Comparison of ENCODE assay signal across 16 mouse cellular contexts in genomic region chr2:6939143-6939542, GRCm38 (mm10).
"Had no signal": no experiment of that assay in that cellular context is flagged by ENCODE, and none has a peak within 500 bp of the region (broad histone marks: within the 10 kb centered on the region; RNA-seq: fewer than 3 reads in every experiment).

No protein-coding gene starts in this region.

- H3K27me3 ChIP-seq: neural tube, embryonic 13.5 days; neural tube, embryonic 15.5 days; stomach, embryonic 15.5 days had no signal

- H3K27ac ChIP-seq: midbrain, embryonic 10.5 days; midbrain, embryonic 12.5 days; neural tube, embryonic 13.5 days; neural tube, embryonic 15.5 days; stomach, embryonic 15.5 days; stomach, postnatal 0 days had no signal

- H3K4me1 ChIP-seq: stomach, embryonic 15.5 days had no signal

- H3K4me3 ChIP-seq: midbrain, embryonic 10.5 days; midbrain, embryonic 12.5 days; myocyte; neural tube, embryonic 13.5 days; neural tube, embryonic 15.5 days; stomach, embryonic 15.5 days had no signal

- DNase-seq: lung, adult 18-20 months; lung, embryonic 14.5 days; lung, postnatal 10 days; lung, postnatal 4 days; midbrain, embryonic 14.5 days; right cerebral cortex, postnatal 14 days; thymus, adult 2 months; thymus, postnatal 14 days; thymus, postnatal 36 days had no signal
